Mouse (Mus musculus) olfactory bulb, adult 2 months (tissue): Measurements from ENCODE around the gene Ell2.

Experiments
- CTCF ChIP-seq: fragments of 200-500 bp; IDR thresholded peaks from 2 replicates; pipeline ENCODE4 v1.5.1; 2012; ENCODE audit warnings: low read depth, mild to moderate bottlenecking, low read length, moderate library complexity; ENCODE audit not compliant: insufficient read depth
- POLR2A ChIP-seq: fragments of 200-500 bp; IDR thresholded peaks from 2 replicates; pipeline ENCODE4 v1.6.1; 2012; ENCODE audit warnings: mild to moderate bottlenecking, low read depth, low read length, moderate library complexity; ENCODE audit not compliant: insufficient read depth

- TF ChIP-seq CTCF: no peak
- TF ChIP-seq POLR2A: no peak
Measured at GRCm38 (mm10) chr13:75706457-75706856, at the start of gene Ell2.
